Mouse (Mus musculus): ENCODE measurements around the gene Nup98. TPM values are rescaled to one million over a fixed set of nuclear protein-coding genes. Genes with fewer than 3 reads are reported as not detected.

Gene Nup98
- polyA plus RNA-seq, 1 experiment: 26.0 TPM

DNA sequence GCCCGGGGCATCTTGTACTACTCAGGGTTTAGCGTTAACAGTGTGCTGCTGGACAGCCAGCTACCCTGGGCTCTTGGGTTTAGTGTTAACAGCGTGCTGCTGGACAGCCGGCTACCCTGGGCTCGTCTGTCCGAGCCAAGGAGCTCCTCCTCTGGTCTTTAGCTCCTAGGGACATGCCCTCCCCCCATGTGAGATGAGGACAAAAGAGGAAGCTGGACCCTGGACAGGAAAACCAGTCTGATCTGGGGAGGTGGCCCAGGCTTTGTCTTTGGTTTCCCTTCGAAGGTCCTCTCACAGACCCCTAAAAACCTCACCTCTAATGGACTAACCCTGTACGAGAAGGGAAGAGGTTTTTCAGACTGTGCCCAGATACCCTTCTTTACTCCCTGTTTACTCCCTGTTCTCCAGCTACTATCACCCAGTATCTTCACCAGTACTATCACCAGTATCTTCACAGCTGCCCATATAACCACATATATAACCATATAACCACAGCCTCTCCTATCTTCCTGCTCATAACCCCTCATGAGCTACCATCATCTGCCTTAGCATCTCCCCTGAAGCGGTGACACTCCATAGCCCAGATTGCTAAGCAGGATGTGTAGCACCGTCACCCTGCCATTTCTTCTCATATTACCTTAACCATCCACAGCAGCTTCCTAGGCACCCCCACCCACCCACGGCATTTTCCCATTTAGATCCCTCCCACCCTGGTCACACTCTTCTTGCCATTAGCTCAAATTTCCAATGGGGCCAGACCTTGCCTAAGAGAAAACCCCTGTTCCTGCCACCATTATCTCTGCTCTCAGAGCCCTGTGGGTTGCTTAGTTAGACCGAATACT lies 37.2 kb upstream of the Nup98 start:
- no peak for DNase-seq (ENCODE audit: low read depth)
- TF ChIP-seq POLR2A (IDR thresholded peaks at IDR 0.05; ENCODE audit: borderline replicate concordance, extremely low read depth, insufficient read depth, insufficient read length, poor library complexity, severe bottlenecking) (no peak), CTCF (IDR thresholded peaks at IDR 0.05; ENCODE audit: borderline replicate concordance, extremely low read depth, insufficient read depth, insufficient read length) (no peak)

DNA sequence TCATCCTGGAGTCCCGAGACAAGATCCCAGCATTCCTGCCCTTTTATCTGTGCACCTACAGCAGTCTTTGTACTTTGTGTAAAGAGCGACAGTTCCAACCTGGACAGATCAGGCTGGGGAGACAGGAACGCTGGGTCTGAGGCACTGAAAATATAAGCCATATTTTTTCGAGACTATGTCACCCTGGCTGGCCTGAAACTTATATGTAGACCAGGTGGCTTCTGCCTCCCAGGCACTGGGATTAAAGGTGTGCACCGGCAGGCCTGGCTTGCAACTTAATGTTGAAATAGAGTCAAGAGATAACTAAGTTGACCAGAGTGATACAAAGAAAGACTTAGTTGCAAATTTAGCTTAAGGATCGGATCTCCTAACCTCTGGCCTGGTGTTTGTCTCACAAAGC lies 36.3 kb upstream of the Nup98 start:
- TF ChIP-seq POLR2A (IDR thresholded peaks at IDR 0.05; ENCODE audit: borderline replicate concordance, extremely low read depth, insufficient read depth, insufficient read length, poor library complexity, severe bottlenecking): no peak
- no peak for TF ChIP-seq CTCF (IDR thresholded peaks at IDR 0.05; ENCODE audit: borderline replicate concordance, extremely low read depth, insufficient read depth, insufficient read length)
- no peak for DNase-seq (ENCODE audit: low read depth)

DNA sequence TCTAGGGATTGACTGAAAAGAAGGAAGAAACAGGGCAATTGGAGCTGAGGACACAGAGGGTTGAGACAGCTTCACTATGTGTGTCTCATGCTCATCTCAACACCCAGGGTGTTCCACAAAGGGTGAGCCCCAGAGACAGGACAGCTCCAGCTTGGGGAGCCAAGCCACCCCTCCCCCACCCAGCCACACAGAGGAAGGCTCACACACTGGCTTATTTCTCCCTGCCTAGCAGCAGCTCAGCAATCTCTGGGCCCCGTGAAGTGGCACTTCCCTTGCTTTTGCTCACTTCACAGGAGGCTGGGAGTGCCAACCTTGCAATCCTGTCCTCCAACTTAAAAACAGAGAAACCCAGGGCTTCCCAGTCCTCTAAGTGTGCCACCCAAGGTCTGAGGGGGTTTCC lies 35.8 kb upstream of the Nup98 start:
- no peak for TF ChIP-seq CTCF (IDR thresholded peaks at IDR 0.05; ENCODE audit: borderline replicate concordance, extremely low read depth, insufficient read depth, insufficient read length)
- no peak for TF ChIP-seq POLR2A (IDR thresholded peaks at IDR 0.05; ENCODE audit: borderline replicate concordance, extremely low read depth, insufficient read depth, insufficient read length, poor library complexity, severe bottlenecking)
- DNase-seq (ENCODE audit: low read depth): peak; percentile 26

DNA sequence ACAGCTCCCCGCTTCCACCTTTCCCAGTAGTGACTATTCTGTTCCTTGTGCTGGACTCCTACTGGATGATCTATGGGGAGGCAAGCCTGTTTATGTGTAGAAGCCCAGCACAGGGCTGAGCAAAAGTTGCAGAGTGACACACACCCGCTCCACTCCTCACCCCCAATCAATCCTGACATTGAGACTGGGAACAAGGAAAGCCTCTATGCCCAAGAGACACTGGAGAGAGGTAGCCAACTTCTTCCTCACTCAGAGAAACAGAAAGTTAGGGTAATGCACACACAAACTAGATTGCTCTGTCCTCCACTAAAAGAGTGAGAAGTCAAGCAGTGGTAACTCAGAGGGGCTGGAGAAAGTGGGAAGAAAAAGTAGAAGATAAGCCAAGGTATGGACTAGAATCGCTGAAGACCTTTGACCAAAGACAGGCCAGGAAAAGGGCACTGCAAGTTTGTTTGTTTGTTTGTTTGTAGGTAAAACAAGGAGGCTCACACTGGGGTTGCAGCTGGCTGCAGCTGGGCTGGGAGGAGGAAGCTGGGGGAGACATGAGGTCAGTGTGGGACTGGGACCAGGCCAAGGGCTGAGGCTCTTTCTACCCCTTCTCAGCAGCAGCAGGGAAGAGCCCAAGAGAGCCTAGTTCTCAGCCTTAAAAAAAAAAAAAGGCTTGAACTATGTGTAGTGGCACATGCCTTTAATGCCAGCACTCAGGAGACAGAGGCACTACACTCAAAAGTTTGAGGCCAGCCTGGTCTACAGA lies 35.0 kb upstream of the Nup98 start:
- TF ChIP-seq POLR2A (IDR thresholded peaks at IDR 0.05; ENCODE audit: borderline replicate concordance, extremely low read depth, insufficient read depth, insufficient read length, poor library complexity, severe bottlenecking) (no peak), CTCF (IDR thresholded peaks at IDR 0.05; ENCODE audit: borderline replicate concordance, extremely low read depth, insufficient read depth, insufficient read length) (no peak)
- no peak for DNase-seq (ENCODE audit: low read depth)

DNA sequence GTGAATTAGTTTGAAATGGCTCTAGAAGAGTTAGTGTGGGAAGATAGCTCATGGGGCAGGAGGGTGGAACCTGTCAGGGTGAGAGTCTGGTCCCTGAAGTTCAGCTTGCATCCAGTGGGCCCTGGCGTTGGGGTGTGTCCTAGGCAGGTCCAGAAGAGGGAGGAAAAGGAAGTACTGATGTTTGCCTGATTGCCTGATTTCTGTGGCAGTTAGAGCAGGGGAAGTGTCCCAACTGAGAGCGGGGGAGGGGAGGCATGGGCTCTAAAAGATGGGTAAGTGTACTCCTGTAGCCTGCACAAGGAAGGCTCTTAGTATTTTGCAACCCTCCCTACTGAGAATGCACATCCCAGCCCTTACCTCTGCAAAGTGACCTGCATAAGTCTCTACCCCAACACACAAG lies 33.9 kb upstream of the Nup98 start:
- no peak for DNase-seq (ENCODE audit: low read depth)
- no peak for TF ChIP-seq CTCF (IDR thresholded peaks at IDR 0.05; ENCODE audit: borderline replicate concordance, extremely low read depth, insufficient read depth, insufficient read length)
- no peak for TF ChIP-seq POLR2A (IDR thresholded peaks at IDR 0.05; ENCODE audit: borderline replicate concordance, extremely low read depth, insufficient read depth, insufficient read length, poor library complexity, severe bottlenecking)

DNA sequence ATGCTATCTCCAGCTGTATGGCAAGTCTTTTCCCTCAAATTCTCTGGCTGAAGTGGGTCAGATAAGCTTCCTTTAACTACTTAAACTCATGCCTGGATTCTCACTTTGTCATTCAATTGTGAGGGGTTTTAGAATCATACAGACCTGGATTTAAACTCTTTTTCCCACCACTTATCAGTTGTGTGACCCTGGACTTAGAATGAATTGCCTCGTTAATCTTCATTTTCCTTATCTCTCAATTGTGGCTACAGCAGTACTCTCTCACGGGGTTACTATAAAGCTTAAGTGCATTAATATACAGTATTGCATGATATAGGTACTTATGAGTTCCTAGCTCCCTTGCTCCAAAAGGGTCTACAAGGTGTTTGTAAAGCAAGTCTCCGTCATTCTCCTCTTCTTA lies 32.9 kb upstream of the Nup98 start:
- DNase-seq (ENCODE audit: low read depth): no peak

DNA sequence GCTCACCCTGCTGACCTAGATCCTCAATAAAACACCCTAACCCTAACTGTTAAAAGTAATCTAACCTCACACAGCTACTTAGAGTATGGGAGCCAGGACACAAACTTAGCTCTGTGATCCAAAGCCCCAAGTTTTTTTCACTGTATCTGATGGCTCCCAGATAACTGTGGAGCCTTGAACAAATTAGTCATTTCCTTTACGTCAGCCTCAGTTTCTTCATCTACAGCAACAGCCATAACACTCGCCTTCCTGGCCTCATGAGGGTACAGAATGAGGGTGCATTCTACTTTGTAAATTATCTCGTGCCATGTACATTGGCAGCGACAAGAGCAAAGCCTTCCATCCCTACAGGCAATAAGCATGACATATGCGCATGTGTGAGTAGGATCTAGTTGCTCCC lies 32.4 kb upstream of the Nup98 start:
- TF ChIP-seq CTCF (IDR thresholded peaks at IDR 0.05; ENCODE audit: borderline replicate concordance, extremely low read depth, insufficient read depth, insufficient read length) (no peak), POLR2A (IDR thresholded peaks at IDR 0.05; ENCODE audit: borderline replicate concordance, extremely low read depth, insufficient read depth, insufficient read length, poor library complexity, severe bottlenecking) (no peak)
- DNase-seq (ENCODE audit: low read depth): no peak

More for the DNA sequence above, 32.9 kb upstream of the Nup98 start:
- TF ChIP-seq CTCF (IDR thresholded peaks at IDR 0.05; ENCODE audit: borderline replicate concordance, extremely low read depth, insufficient read depth, insufficient read length): no peak
- TF ChIP-seq POLR2A (IDR thresholded peaks at IDR 0.05; ENCODE audit: borderline replicate concordance, extremely low read depth, insufficient read depth, insufficient read length, poor library complexity, severe bottlenecking): no peak

DNA sequence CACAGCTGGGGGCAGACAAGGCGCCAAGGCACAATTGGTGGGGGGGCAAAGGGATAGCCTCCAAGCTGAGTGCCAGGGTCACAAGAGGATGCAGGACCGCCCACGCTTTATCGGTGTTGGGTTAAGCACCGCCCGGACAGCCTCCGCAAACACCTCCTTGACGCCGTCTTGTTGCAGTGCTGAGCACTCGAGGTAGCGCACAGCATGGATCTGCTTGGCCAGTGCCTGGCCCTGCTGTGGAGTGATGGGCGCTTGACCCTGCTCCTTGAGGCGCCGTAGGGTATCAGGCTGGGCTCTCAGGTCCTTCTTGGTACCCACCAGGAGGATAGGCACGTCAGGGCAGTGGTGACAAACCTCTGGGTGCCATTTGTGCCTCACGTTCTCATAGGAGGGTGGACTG lies 29.6 kb upstream of the Nup98 start:
- TF ChIP-seq CTCF (IDR thresholded peaks at IDR 0.05; ENCODE audit: borderline replicate concordance, extremely low read depth, insufficient read depth, insufficient read length): no peak
- no peak for TF ChIP-seq POLR2A (IDR thresholded peaks at IDR 0.05; ENCODE audit: borderline replicate concordance, extremely low read depth, insufficient read depth, insufficient read length, poor library complexity, severe bottlenecking)
- DNase-seq (ENCODE audit: low read depth): no peak

DNA sequence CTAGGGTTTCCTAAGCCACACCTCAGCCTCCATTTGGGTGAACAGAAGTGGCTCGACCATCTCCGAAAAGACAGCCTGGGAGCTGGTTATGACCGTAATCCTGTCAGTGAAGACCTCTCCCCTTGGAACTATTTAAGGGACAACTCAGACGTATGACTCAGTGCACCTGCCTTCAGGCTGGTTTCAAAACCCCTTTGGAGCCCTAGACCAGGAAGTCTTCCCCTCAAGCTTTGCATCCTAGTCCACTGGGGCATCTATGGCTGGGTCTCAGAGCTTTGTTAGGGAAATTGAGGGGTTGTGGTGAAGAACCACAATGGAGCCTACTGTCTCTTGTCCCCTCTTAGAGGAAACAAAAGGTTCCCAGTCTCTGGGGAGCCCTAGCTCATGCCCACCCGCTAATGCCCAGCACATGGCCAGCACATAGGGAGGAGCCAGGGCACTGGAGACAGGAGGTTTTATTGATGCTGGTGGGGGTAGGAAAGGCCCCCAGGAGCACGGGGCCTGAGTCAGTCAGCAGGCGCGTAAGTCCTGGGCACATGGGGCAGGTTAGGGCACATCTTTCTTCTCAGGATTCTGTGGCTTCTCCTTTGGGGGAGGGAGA lies 28.8 kb upstream of the Nup98 start:
- TF ChIP-seq CTCF (IDR thresholded peaks at IDR 0.05; ENCODE audit: borderline replicate concordance, extremely low read depth, insufficient read depth, insufficient read length): no peak
- TF ChIP-seq POLR2A (IDR thresholded peaks at IDR 0.05; ENCODE audit: borderline replicate concordance, extremely low read depth, insufficient read depth, insufficient read length, poor library complexity, severe bottlenecking): no peak
- no peak for DNase-seq (ENCODE audit: low read depth)

DNA sequence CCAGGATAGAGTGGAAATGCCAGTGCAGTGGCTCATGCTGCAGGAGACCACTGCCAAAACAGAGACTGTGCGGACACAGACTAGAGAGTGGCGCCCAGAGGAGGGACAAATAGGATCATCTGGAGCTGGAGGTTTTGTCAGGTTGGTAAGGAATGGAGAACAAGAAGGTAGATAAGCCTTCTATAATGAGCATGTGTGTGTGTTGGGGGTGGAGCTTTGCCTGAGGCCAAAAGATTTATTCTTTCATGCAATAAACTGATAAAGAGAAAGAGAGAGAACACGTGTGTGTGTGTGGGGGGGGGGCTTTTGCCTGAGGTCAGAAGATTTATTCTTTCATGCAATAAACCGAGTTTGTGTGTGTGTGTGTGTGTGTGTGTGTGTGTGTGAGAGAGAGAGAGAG lies 23.1 kb upstream of the Nup98 start:
- TF ChIP-seq CTCF (IDR thresholded peaks at IDR 0.05; ENCODE audit: borderline replicate concordance, extremely low read depth, insufficient read depth, insufficient read length) (no peak), POLR2A (IDR thresholded peaks at IDR 0.05; ENCODE audit: borderline replicate concordance, extremely low read depth, insufficient read depth, insufficient read length, poor library complexity, severe bottlenecking) (no peak)
- DNase-seq (ENCODE audit: low read depth): peak; percentile 5

DNA sequence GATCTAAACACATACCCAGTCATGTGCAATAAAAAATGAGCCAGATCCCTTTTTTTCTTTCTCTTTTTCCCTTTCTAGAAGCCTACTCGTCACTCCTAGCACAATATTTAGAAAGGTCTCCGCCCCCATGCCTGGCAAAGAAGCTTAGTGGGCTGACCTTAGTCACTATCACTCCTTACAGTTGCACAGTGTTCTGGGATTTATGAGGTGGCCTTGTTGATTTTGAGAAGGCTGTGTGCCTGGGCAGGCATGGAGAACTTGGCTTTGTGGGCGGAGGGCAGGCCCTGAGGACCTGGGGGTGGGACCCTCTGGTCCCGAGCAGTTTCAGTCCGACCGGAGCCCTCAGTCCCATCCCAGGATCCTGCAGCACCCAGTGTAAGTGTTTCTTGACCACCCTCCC lies 19.8 kb upstream of the Nup98 start:
- TF ChIP-seq POLR2A (IDR thresholded peaks at IDR 0.05; ENCODE audit: borderline replicate concordance, extremely low read depth, insufficient read depth, insufficient read length, poor library complexity, severe bottlenecking): no peak
- TF ChIP-seq CTCF (IDR thresholded peaks at IDR 0.05; ENCODE audit: borderline replicate concordance, extremely low read depth, insufficient read depth, insufficient read length): no peak

More for the DNA sequence above, 19.8 kb upstream of the Nup98 start:
- DNase-seq (ENCODE audit: low read depth): no peak

Measured in brain, embryonic 14.5 days (tissue).